ENCODE assay signal across 9 mouse cellular contexts in the genomic region with DNA sequence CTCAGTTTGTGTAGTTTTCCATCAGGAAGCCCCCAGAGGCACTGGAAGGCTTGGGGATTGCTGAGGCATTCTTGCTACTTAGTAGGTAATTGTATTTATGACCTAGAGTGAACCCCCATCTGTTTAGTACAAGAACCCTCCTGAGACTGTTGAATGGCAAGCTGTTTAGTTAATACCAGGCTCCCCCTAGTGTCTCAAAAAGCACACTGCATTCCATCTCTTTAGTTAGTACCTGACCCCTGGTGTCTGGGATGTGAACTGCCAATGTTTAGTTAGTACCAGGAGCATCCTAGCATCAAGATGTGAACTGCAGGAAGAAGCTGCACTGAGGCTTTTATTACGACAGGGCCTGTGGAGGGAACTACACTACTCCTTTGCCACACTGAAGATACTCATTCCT. TPM values are rescaled to one million over a fixed set of nuclear protein-coding genes. Genes with fewer than 3 reads are reported as not detected.
DNase-seq lines count a peak whose midpoint lies in the region; ATAC-seq lines count a peak whose summit lies in the region.
"Had no signal": no experiment of that assay in that cellular context is flagged by ENCODE, and none has a peak within 500 bp of the region (broad histone marks: within the 10 kb centered on the region; RNA-seq: fewer than 3 reads in every experiment).

No protein-coding gene starts in this region.

- peak; percentile 53 for DNase-seq in liver
- peak; percentile 88 to 93 for DNase-seq in cerebellum, postnatal 14 days
- peak; percentile 86 for DNase-seq in gastrocnemius, adult 18-20 months (ENCODE audit: low spot score)
- peak; percentile 70 for DNase-seq in kidney, adult 18-20 months
- DNase-seq in limb, embryonic 11.5 days (ENCODE audit: low spot score): peak; percentile 84
- DNase-seq in naive thymus-derived CD4-positive, alpha-beta T cell, adult 2 months (ENCODE audit: low read depth): peak; percentile 91
- peak; percentile 70 to 83 for DNase-seq in spleen, postnatal 4 days (ENCODE audit: low spot score in 2 of 2)

- H3K36me3 ChIP-seq in liver, embryonic 12.5 days: no peaks in the 10 kb centered on the region
- no peaks in the 10 kb centered on the region for H3K36me3 ChIP-seq in limb, embryonic 11.5 days (ENCODE audit: control insufficient read depth, insufficient read depth, low read length)
- H3K36me3 ChIP-seq: midbrain, embryonic 12.5 days had no signal

- no peak overlapping the region for H3K9ac ChIP-seq in liver, embryonic 12.5 days
- no peak overlapping the region for H3K9ac ChIP-seq in limb, embryonic 11.5 days (ENCODE audit: low read length)
- H3K9ac ChIP-seq: midbrain, embryonic 12.5 days had no signal

- 21% methylated on average over 1 of the region's 1 CpGs for WGBS in liver, embryonic 12.5 days (ENCODE audit: insufficient replicate concordance)
- WGBS in limb, embryonic 11.5 days: 20% methylated on average over 1 of the region's 1 CpGs

- H3K27me3 ChIP-seq in liver, embryonic 12.5 days (replicated peaks): no peaks in the 10 kb centered on the region
- no peaks in the 10 kb centered on the region for H3K27me3 ChIP-seq in limb, embryonic 11.5 days (ENCODE audit: control insufficient read depth, insufficient read depth, low read length)
- H3K27me3 ChIP-seq: midbrain, embryonic 12.5 days had no signal

- no peak overlapping the region for H3K4me3 ChIP-seq in liver, embryonic 12.5 days
- H3K4me3 ChIP-seq in limb, embryonic 11.5 days (ENCODE audit: low read depth, low read length): no peak overlapping the region
- H3K4me3 ChIP-seq: midbrain, embryonic 12.5 days had no signal

- ATAC-seq in liver, embryonic 12.5 days: no peak
- 0 out of 2 replicates have a peak, but pooled peaks have one; percentile 60 for ATAC-seq in limb, embryonic 11.5 days (ENCODE audit: insufficient number of reproducible peaks, low FRiP score, low TSS enrichment, low read depth)

- no peak overlapping the region for H3K4me2 ChIP-seq in liver, embryonic 12.5 days
- no peak overlapping the region for H3K4me2 ChIP-seq in limb, embryonic 11.5 days (ENCODE audit: low read depth, severe bottlenecking)
- H3K4me2 ChIP-seq: midbrain, embryonic 12.5 days had no signal

- no peaks in the 10 kb centered on the region for H3K9me3 ChIP-seq in liver, embryonic 12.5 days (replicated peaks)
- H3K9me3 ChIP-seq in limb, embryonic 11.5 days (ENCODE audit: control insufficient read depth, low read length): no peaks in the 10 kb centered on the region
- H3K9me3 ChIP-seq: midbrain, embryonic 12.5 days had no signal

- no peak overlapping the region for H3K27ac ChIP-seq in liver, embryonic 12.5 days
- no peak overlapping the region for H3K27ac ChIP-seq in limb, embryonic 11.5 days (replicated peaks; ENCODE audit: low read depth, low read length)
- H3K27ac ChIP-seq: midbrain, embryonic 12.5 days had no signal

- H3K4me1 ChIP-seq in liver, embryonic 12.5 days: peaks cover 19% of the 10 kb centered on the region
- no peaks in the 10 kb centered on the region for H3K4me1 ChIP-seq in limb, embryonic 11.5 days (ENCODE audit: control insufficient read depth, insufficient read depth, low read length)
- H3K4me1 ChIP-seq: midbrain, embryonic 12.5 days had no signal

RNA-seq across cellular contexts. Expression of a gene that starts 30.5 kb away (rescaled TPM):
- 18.2 and 18.7 TPM in 2 replicates for polyA plus RNA-seq in liver, embryonic 12.5 days (2016; fragmentation: Nextera tagmentation; extraction: Ambion mirVana)
- under 1 TPM; 0.14 to 0.69 TPM for total RNA-seq in gastrocnemius, adult 18-20 months (2021)
- polyA plus RNA-seq in limb, embryonic 11.5 days (2014; fragmentation: Nextera tagmentation; extraction: Ambion mirVana): 43.1 and 45.3 TPM in 2 replicates
